In the genomic region with DNA sequence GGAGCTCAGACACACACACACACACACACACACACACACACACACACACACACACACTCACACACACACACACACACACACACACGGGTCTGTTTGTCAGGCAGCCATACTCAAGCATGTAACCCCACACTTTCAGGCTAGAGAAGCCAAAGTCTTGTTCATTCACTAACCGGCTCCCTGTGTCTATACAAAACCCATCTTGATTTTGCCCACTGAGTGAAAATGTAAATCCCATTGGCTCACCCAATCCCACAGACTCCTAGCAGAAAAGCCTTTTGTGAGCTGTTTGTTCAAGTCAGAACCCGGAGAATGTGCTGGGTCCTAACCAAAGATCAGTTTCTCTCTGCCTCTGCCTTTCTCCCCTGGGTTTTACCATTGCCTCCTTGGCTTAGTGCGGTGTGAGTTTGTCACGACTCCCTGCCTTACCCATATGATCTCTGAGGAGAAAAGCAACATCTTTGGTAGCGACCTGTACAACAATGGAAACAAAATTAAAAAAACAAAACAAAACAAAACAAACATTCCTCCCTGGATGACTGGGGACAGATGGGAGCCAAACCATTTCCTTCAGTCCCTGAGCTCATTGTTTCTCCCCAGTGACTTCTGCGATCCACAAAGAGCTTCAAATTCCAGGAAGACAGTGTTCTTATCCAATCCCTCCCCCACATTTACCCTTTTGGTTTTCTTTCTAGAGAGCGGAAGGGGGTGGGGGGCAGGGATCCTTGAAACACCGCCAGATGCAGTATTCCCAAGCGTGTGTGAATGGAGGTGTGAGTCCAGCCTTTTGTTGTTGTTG, we compare ENCODE assay signal across 8 mouse cellular contexts. TPM values are rescaled to one million over a fixed set of nuclear protein-coding genes. Genes with fewer than 3 reads are reported as not detected.
DNase-seq lines count a peak whose midpoint lies in the region; ATAC-seq and TF ChIP-seq lines count a peak whose summit lies in the region.

No protein-coding gene starts in this region.

- TF ChIP-seq CTCF in hindbrain, postnatal 0 days (IDR thresholded peaks at IDR 0.05; ENCODE audit: low read depth): no peak

- no peaks in the 10 kb centered on the region for H3K9me3 ChIP-seq in forebrain, embryonic 12.5 days
- no peaks in the 10 kb centered on the region for H3K9me3 ChIP-seq in hindbrain, postnatal 0 days (ENCODE audit: low read length)
- no peaks in the 10 kb centered on the region for H3K9me3 ChIP-seq in midbrain, embryonic 10.5 days (replicated peaks)

- H3K4me1 ChIP-seq in forebrain, embryonic 12.5 days: peaks cover 12% of the 10 kb centered on the region
- H3K4me1 ChIP-seq in hindbrain, postnatal 0 days (ENCODE audit: insufficient read depth, low read length): no peaks in the 10 kb centered on the region
- H3K4me1 ChIP-seq in midbrain, embryonic 10.5 days: peaks cover 13% of the 10 kb centered on the region

- peak; percentile 70 for DNase-seq in WW6 (ENCODE audit: low read depth, low spot score)
- peak; percentile 56 for DNase-seq in hindbrain, postnatal 0 days (ENCODE audit: low spot score)
- DNase-seq in midbrain, embryonic 10.5 days (ENCODE audit: low spot score): peak; percentile 44
- no peak for DNase-seq in urinary bladder, postnatal 4 days (ENCODE audit: low spot score in 2 of 2)
- DNase-seq in thymus, adult 18-20 months: no peak
- DNase-seq in MN1 (ENCODE audit: low spot score): no peak
- no peak for DNase-seq in cerebellum, adult 8-10 months

- H3K27me3 ChIP-seq in forebrain, embryonic 12.5 days: no peaks in the 10 kb centered on the region
- H3K27me3 ChIP-seq in hindbrain, postnatal 0 days (ENCODE audit: insufficient read depth, low read length): no peaks in the 10 kb centered on the region
- H3K27me3 ChIP-seq in midbrain, embryonic 10.5 days (ENCODE audit: low read depth, poor library complexity, severe bottlenecking): peaks cover 19% of the 10 kb centered on the region

- H3K4me3 ChIP-seq in forebrain, embryonic 12.5 days (replicated peaks): no peak overlapping the region; the same call in 1 of the 2 replicates
- H3K4me3 ChIP-seq in hindbrain, postnatal 0 days (ENCODE audit: low read length): 0 out of 2 replicates have a peak overlapping the region, but pooled peaks have one; percentile 15
- H3K4me3 ChIP-seq in midbrain, embryonic 10.5 days: peak overlapping the region; percentile 41

- peak overlapping the region; percentile 37; the same call in 1 of the 2 replicates for H3K27ac ChIP-seq in forebrain, embryonic 12.5 days
- peak overlapping the region; percentile 21; the same call in 1 of the 2 replicates for H3K27ac ChIP-seq in hindbrain, postnatal 0 days
- peak overlapping the region; percentile 81 for H3K27ac ChIP-seq in midbrain, embryonic 10.5 days (replicated peaks)

- H3K4me2 ChIP-seq in forebrain, embryonic 12.5 days: peak overlapping the region; percentile 44
- peak overlapping the region; percentile 54 for H3K4me2 ChIP-seq in hindbrain, postnatal 0 days (ENCODE audit: low read depth, low read length)

- no peak overlapping the region for H3K9ac ChIP-seq in forebrain, embryonic 12.5 days
- no peak overlapping the region for H3K9ac ChIP-seq in hindbrain, postnatal 0 days (replicated peaks; ENCODE audit: low read length)

- peak; percentile 30; the same call in 1 of the 2 replicates for ATAC-seq in forebrain, embryonic 12.5 days (ENCODE audit: low FRiP score)
- peak; percentile 72 for ATAC-seq in hindbrain, postnatal 0 days

- WGBS in forebrain, embryonic 12.5 days: 9% methylated on average over 10 of the region's 10 CpGs
- WGBS in hindbrain, postnatal 0 days: 11% methylated on average over 10 of the region's 10 CpGs
- 7% methylated on average over 10 of the region's 10 CpGs for WGBS in midbrain, embryonic 10.5 days

- H3K36me3 ChIP-seq in forebrain, embryonic 12.5 days (replicated peaks): no peaks in the 10 kb centered on the region
- no peaks in the 10 kb centered on the region for H3K36me3 ChIP-seq in hindbrain, postnatal 0 days (ENCODE audit: insufficient read depth, low read length)
- H3K36me3 ChIP-seq in midbrain, embryonic 10.5 days: no peaks in the 10 kb centered on the region

RNA-seq across cellular contexts. Expression of a gene that starts 35.6 kb away (rescaled TPM):
- 5.3 and 5.7 TPM in 2 replicates for polyA plus RNA-seq in forebrain, embryonic 12.5 days (2016; fragmentation: Nextera tagmentation; extraction: Ambion mirVana)
- total RNA-seq in hindbrain, postnatal 0 days (2014; rRNA removed): 60.1 and 61.9 TPM in 2 replicates
- polyA plus RNA-seq in hindbrain, postnatal 0 days (2015; fragmentation: Nextera tagmentation; extraction: Ambion mirVana): 8.1 and 8.4 TPM in 2 replicates
- 0.72 and 1.2 TPM in 2 replicates for polyA plus RNA-seq in midbrain, embryonic 10.5 days (2016; fragmentation: Nextera tagmentation; extraction: Ambion mirVana)

RNA-seq across cellular contexts. Expression of a gene that starts 43.3 kb away (rescaled TPM):
- 12.9 and 17.3 TPM in 2 replicates for polyA plus RNA-seq in forebrain, embryonic 12.5 days (2016; fragmentation: Nextera tagmentation; extraction: Ambion mirVana)
- 37.6 and 42.4 TPM in 2 replicates for total RNA-seq in hindbrain, postnatal 0 days (2014; rRNA removed)
- 4.7 and 7.8 TPM in 2 replicates for polyA plus RNA-seq in hindbrain, postnatal 0 days (2015; fragmentation: Nextera tagmentation; extraction: Ambion mirVana)
- polyA plus RNA-seq in midbrain, embryonic 10.5 days (2016; fragmentation: Nextera tagmentation; extraction: Ambion mirVana): 7.9 and 9.5 TPM in 2 replicates

Comparison
In these comparisons a context has a peak if more than half of its experiments do, and no peak if none do; other contexts are left out.
1. DNase-seq: peak in WW6 (single experiment), hindbrain, postnatal 0 days (single experiment) and midbrain, embryonic 10.5 days (single experiment); none in urinary bladder, postnatal 4 days (0 of 2), thymus, adult 18-20 months (0 of 2), MN1 (single experiment) and cerebellum, adult 8-10 months (single experiment).
2. H3K27ac ChIP-seq: peak in every context shown above with its lines; median percentile 81 in midbrain, embryonic 10.5 days; 37 in forebrain, embryonic 12.5 days; 21 in hindbrain, postnatal 0 days.